Mouse (Mus musculus): Measurements from ENCODE around the gene Ppp1r1b. TPM values are rescaled to one million over a fixed set of nuclear protein-coding genes. Genes with fewer than 3 reads are reported as not detected.

The Ppp1r1b gene
- polyA plus RNA-seq, 1 experiment from 2014 or later, result 7.0 TPM

DNA sequence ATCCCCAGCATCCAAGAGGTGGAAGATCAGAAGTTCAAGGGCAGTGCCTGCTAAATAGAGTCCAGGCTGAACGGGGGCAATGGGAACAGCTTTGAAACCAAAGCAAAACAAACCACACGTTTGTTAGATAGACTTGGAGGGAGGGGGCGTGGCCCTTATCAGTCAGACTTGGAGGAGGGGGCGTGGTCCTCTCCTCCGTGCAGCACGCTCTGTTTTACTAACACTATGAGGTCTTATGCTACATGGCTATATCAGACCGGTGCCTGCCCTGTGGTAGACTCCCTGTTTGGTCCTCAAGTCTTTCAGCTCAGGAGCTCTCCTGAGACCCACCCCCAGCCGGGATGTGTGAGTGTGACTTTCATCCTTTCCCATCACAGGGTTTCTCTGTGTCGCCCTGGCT is 13.0 kb upstream of the Ppp1r1b start:
- no peaks in the 10 kb centered on the region for H3K9me3 ChIP-seq (ENCODE audit: control insufficient read depth, low read length)
- 8% methylated on average over 9 of the region's 9 CpGs for WGBS
- no peaks in the 10 kb centered on the region for H3K36me3 ChIP-seq (ENCODE audit: control insufficient read depth, insufficient read depth, low read length)
- TF ChIP-seq CTCF (IDR thresholded peaks at IDR 0.05; ENCODE audit: low read depth) (no peak), EP300 (optimal IDR thresholded peaks at IDR 0.05) (no peak)
- peaks cover 3% of the 10 kb centered on the region for H3K4me1 ChIP-seq (replicated peaks; ENCODE audit: control insufficient read depth, insufficient read depth)
- DNase-seq (ENCODE audit: low spot score) (no peak), ATAC-seq (ENCODE audit: low FRiP score, low TSS enrichment) (no peak)
- no peak overlapping the region for H3K4me2 ChIP-seq (replicated peaks; ENCODE audit: low read depth)
- no peak overlapping the region for H3K4me3 ChIP-seq (ENCODE audit: low read depth, low read length)
- H3K27me3 ChIP-seq (ENCODE audit: control insufficient read depth, insufficient read depth, low read length), result peaks cover 32% of the 10 kb centered on the region; the same call in 1 of the 2 replicates
- no peak overlapping the region for H3K27ac ChIP-seq (replicated peaks)
- H3K9ac ChIP-seq (ENCODE audit: low read length), result no peak overlapping the region

DNA sequence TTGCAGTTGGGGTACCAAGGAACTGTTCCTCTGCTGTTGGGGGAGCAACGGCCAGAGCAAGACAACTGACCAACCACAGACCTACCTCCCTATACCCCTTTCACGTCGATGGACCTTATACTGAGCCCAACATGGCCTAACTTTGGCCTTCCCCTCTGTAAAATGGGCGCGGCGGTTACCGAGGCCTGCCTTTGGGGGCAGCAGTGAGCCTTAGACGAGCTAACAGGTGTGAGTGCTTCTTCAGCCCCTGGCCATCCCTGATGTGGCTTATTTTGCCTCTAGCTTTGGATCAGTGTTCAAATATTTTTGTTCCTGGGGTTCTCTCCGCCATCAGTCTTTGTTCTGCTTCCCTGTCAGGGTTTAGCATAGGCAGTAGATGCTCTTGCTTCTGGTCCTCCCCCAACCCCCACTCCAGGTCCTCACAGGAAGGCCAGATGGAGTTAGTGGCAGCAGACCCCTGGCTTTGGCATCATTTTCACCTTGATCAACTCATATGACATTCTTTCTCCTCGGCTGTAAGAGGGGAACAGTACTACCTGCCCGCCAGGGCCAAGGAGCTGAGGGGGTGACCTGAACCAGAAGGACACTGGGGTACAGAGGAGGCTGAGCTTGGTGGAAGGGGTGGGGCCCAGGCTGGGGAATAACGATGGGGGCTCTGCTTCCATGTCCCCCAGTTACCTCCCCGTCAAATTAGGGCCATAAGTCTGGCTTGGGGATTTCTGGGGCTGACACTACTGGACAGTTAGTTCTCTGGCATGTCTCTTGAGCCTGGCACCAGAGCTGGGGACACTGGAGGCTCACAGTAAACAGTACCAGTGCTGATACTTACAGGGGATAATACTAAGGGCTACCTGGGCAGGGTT is 11.7 kb upstream of the Ppp1r1b start:
- H3K9ac ChIP-seq (ENCODE audit: low read length), result no peak overlapping the region
- no peaks in the 10 kb centered on the region for H3K9me3 ChIP-seq (ENCODE audit: control insufficient read depth, low read length)
- H3K27ac ChIP-seq (replicated peaks), result no peak overlapping the region
- peaks cover 26% of the 10 kb centered on the region; the same call in 1 of the 2 replicates for H3K27me3 ChIP-seq (ENCODE audit: control insufficient read depth, insufficient read depth, low read length)
- no peak overlapping the region for H3K4me3 ChIP-seq (ENCODE audit: low read depth, low read length)
- DNase-seq (ENCODE audit: low spot score) (no peak), ATAC-seq (ENCODE audit: low FRiP score, low TSS enrichment) (no peak)
- no peaks in the 10 kb centered on the region for H3K36me3 ChIP-seq (ENCODE audit: control insufficient read depth, insufficient read depth, low read length)
- 17% methylated on average over 13 of the region's 13 CpGs for WGBS
- H3K4me2 ChIP-seq (replicated peaks; ENCODE audit: low read depth), result no peak overlapping the region
- H3K4me1 ChIP-seq (replicated peaks; ENCODE audit: control insufficient read depth, insufficient read depth), result peaks cover 3% of the 10 kb centered on the region
- TF ChIP-seq CTCF (IDR thresholded peaks at IDR 0.05; ENCODE audit: low read depth), result peak; percentile 56
- no peak for TF ChIP-seq EP300 (optimal IDR thresholded peaks at IDR 0.05)

DNA sequence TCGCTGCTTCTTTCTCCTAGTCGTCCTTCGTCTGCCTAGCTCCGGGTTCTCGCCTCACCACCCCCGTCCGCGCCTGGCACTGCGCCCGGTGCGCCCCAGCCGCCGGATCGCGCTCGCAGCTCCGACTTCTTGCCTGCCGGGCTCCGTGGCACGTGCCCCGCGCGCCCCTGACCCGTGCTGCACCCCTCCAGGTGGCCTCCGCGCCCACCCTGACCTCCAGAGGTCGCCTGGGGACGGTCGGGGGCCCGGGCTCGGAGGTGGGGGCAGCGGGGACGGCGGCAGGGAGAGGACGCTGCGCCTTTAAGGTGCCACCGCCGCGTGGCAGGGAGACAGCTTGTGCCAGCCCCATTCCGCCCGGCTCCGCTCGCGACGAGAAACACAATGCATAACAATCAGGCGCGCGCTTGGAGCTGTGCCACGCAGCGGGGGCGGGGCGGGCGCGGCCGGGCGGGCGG is 9.7 kb upstream of the Ppp1r1b start:
- DNase-seq (ENCODE audit: low spot score) (peak; percentile 70), ATAC-seq (ENCODE audit: low FRiP score, low TSS enrichment) (no peak)
- Histone ChIP-seq H3K4me2 (replicated peaks; ENCODE audit: low read depth) (peak overlapping the region; percentile 96), H3K27ac (replicated peaks) (peak overlapping the region; percentile 53), H3K36me3 (ENCODE audit: control insufficient read depth, insufficient read depth, low read length) (no peaks in the 10 kb centered on the region), H3K9ac (ENCODE audit: low read length) (peak overlapping the region; percentile 61), H3K27me3 (ENCODE audit: control insufficient read depth, insufficient read depth, low read length) (peaks cover 23% of the 10 kb centered on the region; the same call in 1 of the 2 replicates), H3K4me3 (ENCODE audit: low read depth, low read length) (peak overlapping the region; percentile 49), H3K9me3 (ENCODE audit: control insufficient read depth, low read length) (no peaks in the 10 kb centered on the region), H3K4me1 (replicated peaks; ENCODE audit: control insufficient read depth, insufficient read depth) (peaks cover 3% of the 10 kb centered on the region)
- under 1% methylated on average over 36 of the region's 57 CpGs for WGBS
- TF ChIP-seq CTCF (IDR thresholded peaks at IDR 0.05; ENCODE audit: low read depth) (no peak), EP300 (optimal IDR thresholded peaks at IDR 0.05) (no peak)

DNA sequence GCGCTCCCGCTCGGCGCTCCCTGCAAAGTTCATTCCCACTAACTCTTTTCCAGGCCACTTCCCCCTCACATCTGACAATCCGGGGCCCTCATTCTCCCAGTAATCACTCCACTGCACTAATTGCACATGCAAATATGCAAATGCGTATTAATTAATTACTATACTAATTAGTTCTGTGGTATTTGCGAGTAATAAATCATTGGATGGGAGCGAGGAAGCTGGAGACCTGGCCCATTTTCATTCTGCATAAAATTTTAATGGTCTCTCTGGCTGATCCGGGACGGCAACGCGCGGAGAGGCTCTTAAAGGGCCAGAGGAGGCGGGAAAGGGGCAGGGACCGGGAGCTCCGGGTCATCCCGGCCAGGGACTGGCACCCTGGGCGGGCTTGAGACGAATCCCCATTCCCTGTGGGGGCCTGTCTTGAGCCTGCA is 9.1 kb upstream of the Ppp1r1b start:
- H3K4me3 ChIP-seq (ENCODE audit: low read depth, low read length), result peak overlapping the region; percentile 49
- peak overlapping the region; percentile 61; the same call in 1 of the 2 replicates for H3K9ac ChIP-seq (ENCODE audit: low read length)
- H3K27me3 ChIP-seq (ENCODE audit: control insufficient read depth, insufficient read depth, low read length), result peaks cover 21% of the 10 kb centered on the region; the same call in 1 of the 2 replicates
- H3K36me3 ChIP-seq (ENCODE audit: control insufficient read depth, insufficient read depth, low read length), result no peaks in the 10 kb centered on the region
- peaks cover 3% of the 10 kb centered on the region for H3K4me1 ChIP-seq (replicated peaks; ENCODE audit: control insufficient read depth, insufficient read depth)
- TF ChIP-seq CTCF (IDR thresholded peaks at IDR 0.05; ENCODE audit: low read depth), result no peak
- no peak for TF ChIP-seq EP300 (optimal IDR thresholded peaks at IDR 0.05)
- ATAC-seq (ENCODE audit: low FRiP score, low TSS enrichment), result no peak
- DNase-seq (ENCODE audit: low spot score), result peak; percentile 45
- H3K9me3 ChIP-seq (ENCODE audit: control insufficient read depth, low read length), result no peaks in the 10 kb centered on the region
- peak overlapping the region; percentile 96 for H3K4me2 ChIP-seq (replicated peaks; ENCODE audit: low read depth)
- under 1% methylated on average over 19 of the region's 19 CpGs for WGBS
- H3K27ac ChIP-seq (replicated peaks), result peak overlapping the region; percentile 53

DNA sequence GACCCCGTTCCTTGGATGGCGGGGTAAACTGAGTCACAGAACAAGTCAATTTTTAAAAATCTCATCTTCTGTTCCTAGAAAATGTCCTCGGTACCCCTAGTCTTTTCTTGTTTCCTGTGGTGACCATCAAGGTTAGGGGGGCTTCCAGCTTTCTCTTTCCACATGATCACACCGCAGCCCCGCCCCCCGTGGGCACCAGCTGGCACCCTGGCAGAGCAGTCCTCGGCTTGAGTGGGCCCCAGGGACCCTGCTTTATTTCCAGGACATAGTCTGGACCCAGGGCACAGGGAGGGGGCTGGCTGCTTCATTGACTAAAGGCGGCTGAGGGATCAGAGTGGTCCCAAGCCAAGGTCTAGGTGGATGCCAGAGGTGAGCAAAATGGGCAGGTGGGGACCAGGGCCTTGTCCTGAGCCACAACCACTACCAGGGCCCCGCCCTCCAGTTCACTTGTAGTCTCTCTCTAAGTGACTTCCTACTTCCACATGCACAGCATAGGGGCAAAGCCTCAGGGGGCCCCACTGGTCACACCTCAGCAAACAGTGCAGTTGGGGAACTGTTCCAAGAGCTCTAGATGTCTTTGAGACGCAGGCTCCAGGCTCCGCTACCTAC is 8.4 kb upstream of the Ppp1r1b start:
- Histone ChIP-seq H3K9ac (ENCODE audit: low read length) (no peak overlapping the region), H3K9me3 (ENCODE audit: control insufficient read depth, low read length) (no peaks in the 10 kb centered on the region), H3K4me2 (replicated peaks; ENCODE audit: low read depth) (peak overlapping the region; percentile 96; the same call in 1 of the 2 replicates), H3K36me3 (ENCODE audit: control insufficient read depth, insufficient read depth, low read length) (no peaks in the 10 kb centered on the region), H3K4me3 (ENCODE audit: low read depth, low read length) (peak overlapping the region; percentile 49; the same call in 1 of the 2 replicates), H3K27me3 (ENCODE audit: control insufficient read depth, insufficient read depth, low read length) (peaks cover 15% of the 10 kb centered on the region; the same call in 1 of the 2 replicates), H3K27ac (replicated peaks) (no peak overlapping the region), H3K4me1 (replicated peaks; ENCODE audit: control insufficient read depth, insufficient read depth) (peaks cover 3% of the 10 kb centered on the region)
- DNase-seq (ENCODE audit: low spot score) (no peak), ATAC-seq (ENCODE audit: low FRiP score, low TSS enrichment) (no peak)
- TF ChIP-seq EP300 (optimal IDR thresholded peaks at IDR 0.05), result no peak
- WGBS, result 18% methylated on average over 11 of the region's 11 CpGs
